Mouse (Mus musculus): ENCODE measurements around the gene Serpine2.

Gene Serpine2

DNA sequence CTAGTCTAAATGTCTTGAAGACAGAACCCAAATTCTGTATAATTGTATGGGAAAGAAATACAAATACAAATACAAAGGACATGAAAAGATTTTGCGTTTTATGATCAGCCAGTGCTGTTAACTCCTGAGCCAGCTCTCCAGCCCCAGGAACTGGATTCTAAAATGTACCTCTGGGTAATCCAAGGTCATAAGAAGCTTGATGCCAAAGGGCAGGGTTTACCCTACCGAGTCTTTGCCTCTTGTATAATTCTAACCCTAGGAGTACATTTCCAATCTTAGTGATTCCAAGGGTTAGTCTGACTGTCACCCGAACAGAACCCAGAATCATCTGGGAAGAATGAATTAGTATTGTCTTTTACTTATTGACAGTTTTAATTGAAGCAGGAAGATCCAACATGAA is 45.5 kb downstream of the Serpine2 start:
- no peak for DNase-seq (ENCODE audit: low spot score)

DNA sequence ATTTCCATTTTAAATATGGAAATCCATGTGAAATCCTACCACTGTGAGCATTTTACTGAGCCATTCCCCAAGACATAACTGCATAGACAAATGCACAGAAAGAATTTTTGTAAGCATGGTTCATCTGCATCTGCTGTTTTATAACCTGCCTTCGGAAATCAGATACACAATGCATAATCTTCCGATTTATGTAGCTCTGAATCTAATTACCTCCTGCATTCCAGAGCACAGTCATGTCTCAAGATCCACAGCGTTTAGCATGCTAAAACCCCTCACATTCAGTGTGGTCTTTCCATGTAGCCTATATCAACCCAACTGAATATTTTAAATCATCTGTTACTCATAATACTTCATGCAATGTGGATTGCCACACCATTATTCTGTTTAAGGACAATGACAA is 51.5 kb downstream of the Serpine2 start:
- DNase-seq (ENCODE audit: low spot score): no peak

DNA sequence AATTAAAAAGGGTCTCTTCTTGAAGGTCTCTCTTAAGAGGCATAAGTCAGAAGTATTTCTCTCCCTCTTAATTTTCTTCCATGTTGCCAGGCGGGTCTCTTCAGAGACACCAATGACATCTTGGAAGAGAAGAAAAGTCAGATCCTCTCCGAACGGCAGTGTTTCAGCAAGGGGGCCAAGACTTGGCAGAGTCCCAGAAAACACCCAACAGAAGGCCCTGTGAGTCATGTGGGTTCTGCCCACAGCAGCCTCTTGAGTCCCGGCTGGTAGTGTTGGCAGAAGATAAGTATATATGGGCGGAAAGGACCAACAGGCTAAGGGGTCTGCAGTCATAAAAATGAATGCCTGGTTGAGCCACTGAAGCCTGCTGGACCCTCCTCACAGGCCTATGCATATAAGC is 54.1 kb downstream of the Serpine2 start:
- DNase-seq (ENCODE audit: low spot score): no peak

GRCm38 (mm10) chr1:79803614-79804013 is 57.4 kb downstream of the Serpine2 start:
- no peak for DNase-seq (ENCODE audit: low spot score)

GRCm38 (mm10) chr1:79802858-79803427 is 58.0 kb downstream of the Serpine2 start:
- no peak for DNase-seq (ENCODE audit: low spot score)

GRCm38 (mm10) chr1:79797084-79797483 is 63.9 kb downstream of the Serpine2 start:
- DNase-seq (ENCODE audit: low spot score): no peak

- DNase-seq (ENCODE audit: low spot score): no peak
Measured at GRCm38 (mm10) chr1:79786267-79786927, 74.6 kb downstream of the Serpine2 start.

GRCm38 (mm10) chr1:79782433-79782832 is 78.5 kb downstream of the Serpine2 start:
- DNase-seq (ENCODE audit: low spot score): no peak

GRCm38 (mm10) chr1:79778011-79778410 is 83.0 kb downstream of the Serpine2 start:
- no peak for DNase-seq (ENCODE audit: low spot score)

GRCm38 (mm10) chr1:79775927-79776458 is 85.0 kb downstream of the Serpine2 start, which contains the start of the genes Mrpl44 and Wdfy1:
Mrpl44 (plus strand) TSS chr1:79776018.
Wdfy1 (minus strand) TSS chr1:79776143.
- DNase-seq (ENCODE audit: low spot score): peak; percentile 96

- no peak for DNase-seq (ENCODE audit: low spot score)
Measured at GRCm38 (mm10) chr1:79774164-79774780, 86.7 kb downstream of the Serpine2 start.

DNA sequence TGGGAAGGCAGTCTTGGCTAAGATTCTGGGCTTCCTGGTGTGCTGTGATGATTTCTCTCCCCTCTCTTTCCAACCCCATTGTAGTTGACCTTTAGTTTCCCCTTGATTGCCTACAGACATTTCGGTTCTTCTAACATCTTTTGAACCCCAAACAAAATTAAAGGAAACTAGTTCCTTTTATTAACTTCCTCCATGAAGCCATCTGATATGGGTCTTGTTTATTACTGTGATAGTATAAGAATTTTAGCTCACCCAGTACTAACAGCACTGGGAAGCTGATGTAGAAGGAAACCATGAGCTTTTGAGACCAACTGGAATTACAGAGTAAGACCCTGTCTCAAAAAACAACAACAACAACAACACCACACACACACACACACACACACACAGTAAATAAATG is 92.7 kb downstream of the Serpine2 start:
- no peak for DNase-seq (ENCODE audit: low spot score)

DNA sequence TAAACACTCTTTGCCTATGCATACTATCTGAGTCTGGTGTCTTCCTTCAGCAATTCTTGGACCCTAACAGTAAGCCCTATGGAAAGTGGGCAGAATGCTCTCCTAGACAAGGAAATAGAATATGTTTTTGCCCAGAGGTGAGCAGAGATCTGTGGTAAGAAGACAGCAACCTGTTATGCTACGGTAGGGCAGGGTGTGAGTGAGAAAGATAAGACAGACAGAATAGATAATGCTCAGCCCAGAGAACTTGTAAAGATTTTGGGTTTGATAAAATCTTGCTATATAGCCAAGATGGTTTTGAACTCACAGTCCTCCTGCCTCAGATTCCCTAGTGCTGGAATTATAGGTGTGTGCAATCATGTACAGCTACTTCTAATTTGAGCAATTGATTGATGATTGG is 96.5 kb downstream of the Serpine2 start:
- DNase-seq (ENCODE audit: low spot score): no peak

DNA sequence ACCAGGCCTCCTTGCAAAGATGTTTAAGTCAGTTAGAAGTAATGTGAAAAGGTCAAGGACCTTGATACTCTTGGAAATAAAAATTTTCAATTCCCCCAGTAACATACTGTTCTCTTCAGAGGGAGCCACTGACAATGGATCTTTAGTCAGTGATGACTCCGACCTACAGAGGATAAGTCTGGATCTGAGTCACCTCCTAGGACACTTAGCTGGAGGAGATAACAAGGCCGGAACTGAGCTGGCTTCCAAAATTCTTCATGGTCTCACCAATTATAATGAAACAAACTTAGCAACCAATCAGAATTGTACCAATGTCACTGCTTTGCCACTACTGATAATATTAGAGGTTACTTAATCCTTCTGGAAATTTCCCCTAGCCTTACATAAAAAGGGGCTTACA is 96.9 kb downstream of the Serpine2 start:
- DNase-seq (ENCODE audit: low spot score): no peak

- DNase-seq (ENCODE audit: low spot score): no peak
Measured at GRCm38 (mm10) chr1:79762282-79763250, 98.4 kb downstream of the Serpine2 start.

DNA sequence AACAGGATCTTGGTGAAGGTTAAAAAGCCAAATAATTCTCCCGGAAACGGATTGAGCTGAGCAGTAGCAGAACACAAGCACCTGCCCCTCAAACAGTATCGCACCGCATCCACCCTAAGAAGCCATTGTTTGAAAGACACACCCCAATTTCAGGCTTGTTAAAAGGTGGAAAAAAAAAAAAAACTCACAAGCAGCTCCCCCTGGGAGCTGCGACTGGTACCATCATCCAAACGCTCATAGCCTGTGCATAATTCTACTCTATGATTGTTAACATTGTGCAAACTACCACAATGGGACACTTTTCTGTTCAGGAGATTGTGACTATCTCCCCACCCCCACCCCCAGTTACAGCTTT is 99.1 kb downstream of the Serpine2 start:
- no peak for DNase-seq (ENCODE audit: low spot score)

- DNase-seq (ENCODE audit: low spot score): peak; percentile 75
Measured at GRCm38 (mm10) chr1:79761106-79761916, 99.7 kb downstream of the Serpine2 start.

- peak; percentile 42 for DNase-seq (ENCODE audit: low spot score)
Measured at GRCm38 (mm10) chr1:79760656-79761055, 100.3 kb downstream of the Serpine2 start.

GRCm38 (mm10) chr1:79759436-79759972 is 101.5 kb downstream of the Serpine2 start:
- no peak for DNase-seq (ENCODE audit: low spot score)

DNA sequence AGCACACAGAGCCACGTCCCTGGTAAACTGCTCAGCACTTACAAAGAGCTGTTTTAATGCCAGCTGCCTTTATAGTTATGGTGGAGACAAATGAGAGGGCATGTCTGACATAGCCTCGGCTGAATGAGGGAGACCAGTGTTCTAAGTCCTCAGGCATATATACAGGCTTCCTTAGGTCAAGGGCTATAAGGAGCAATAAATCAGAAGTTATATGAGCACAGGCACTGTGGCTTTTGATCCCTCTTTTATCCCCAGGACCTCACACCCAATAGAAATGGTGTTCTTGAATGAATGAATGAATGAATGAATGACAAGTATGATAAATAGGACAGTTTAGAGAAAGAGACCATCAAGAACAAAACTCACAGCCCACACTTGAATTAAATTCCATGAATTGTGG is 102.0 kb downstream of the Serpine2 start:
- DNase-seq (ENCODE audit: low spot score): no peak

DNA sequence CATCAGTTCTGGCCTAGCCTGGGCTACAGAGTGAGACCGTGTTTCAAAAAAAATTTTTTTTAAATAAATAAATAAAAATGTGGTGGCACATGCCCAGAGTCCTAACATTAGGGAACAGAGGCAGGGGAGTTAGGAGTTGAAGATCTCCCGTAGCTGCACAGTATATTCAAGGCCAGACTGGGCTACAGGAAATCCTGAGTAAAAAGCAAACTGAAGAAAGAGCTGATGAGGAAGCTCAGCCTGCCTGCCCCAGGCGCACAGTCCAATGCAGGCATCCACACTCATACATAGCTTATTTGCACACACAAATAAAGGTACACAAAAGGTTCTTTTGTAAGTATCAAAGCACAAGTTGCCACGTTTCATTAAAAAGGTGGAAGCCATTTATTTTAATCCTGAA is 103.4 kb downstream of the Serpine2 start:
- no peak for DNase-seq (ENCODE audit: low spot score)
